9 mouse cellular contexts compared by ENCODE assay signal in genomic region chr11:72041290-72041767, GRCm38 (mm10). TPM values are rescaled to one million over a fixed set of nuclear protein-coding genes. Genes with fewer than 3 reads are reported as not detected.
A peak's percentile ranks its signal among the peaks of the same experiment; 100 is the strongest.
DNase-seq lines count a peak whose midpoint lies in the region; ATAC-seq lines count a peak whose summit lies in the region.
"Had no signal": no experiment of that assay in that cellular context is flagged by ENCODE, and none has a peak within 500 bp of the region (broad histone marks: within the 10 kb centered on the region; RNA-seq: fewer than 3 reads in every experiment).

No protein-coding gene starts in this region.

- H3K27me3 ChIP-seq in kidney, embryonic 16.5 days (ENCODE audit: insufficient read depth, low read length), result peaks cover 5% of the 10 kb centered on the region; the same call in 1 of the 2 replicates
- 0 out of 2 replicates have a peak, but pooled peaks cover 5% of the 10 kb centered on the region for H3K27me3 ChIP-seq in hindbrain, embryonic 13.5 days
- H3K27me3 ChIP-seq in midbrain, embryonic 14.5 days (ENCODE audit: control insufficient read depth, insufficient read depth, low read length), result no peaks in the 10 kb centered on the region

- peak overlapping the region; percentile 78 for H3K27ac ChIP-seq in kidney, embryonic 16.5 days (ENCODE audit: low read length)
- H3K27ac ChIP-seq in hindbrain, embryonic 13.5 days, result no peak overlapping the region
- 0 out of 2 replicates have a peak overlapping the region, but pooled peaks have one; percentile 62 for H3K27ac ChIP-seq in midbrain, embryonic 14.5 days (replicated peaks; ENCODE audit: low read depth, low read length)

- H3K9ac ChIP-seq in kidney, embryonic 16.5 days (replicated peaks; ENCODE audit: low read length), result peak overlapping the region; percentile 68
- H3K9ac ChIP-seq in hindbrain, embryonic 13.5 days, result peak overlapping the region; percentile 77
- H3K9ac ChIP-seq in midbrain, embryonic 14.5 days (replicated peaks; ENCODE audit: low read length), result peak overlapping the region; percentile 59

- peaks cover 20% of the 10 kb centered on the region for H3K36me3 ChIP-seq in kidney, embryonic 16.5 days (ENCODE audit: insufficient read depth, low read length)
- no peaks in the 10 kb centered on the region; the same call in 1 of the 2 replicates for H3K36me3 ChIP-seq in hindbrain, embryonic 13.5 days
- no peaks in the 10 kb centered on the region for H3K36me3 ChIP-seq in midbrain, embryonic 14.5 days (ENCODE audit: control insufficient read depth, insufficient read depth, low read length)

- peak overlapping the region; percentile 83 for H3K4me2 ChIP-seq in kidney, embryonic 16.5 days (replicated peaks; ENCODE audit: low read depth, low read length)
- H3K4me2 ChIP-seq in hindbrain, embryonic 13.5 days, result peak overlapping the region; percentile 89
- H3K4me2 ChIP-seq in midbrain, embryonic 14.5 days (ENCODE audit: low read length), result peak overlapping the region; percentile 94

- no peaks in the 10 kb centered on the region for H3K9me3 ChIP-seq in kidney, embryonic 16.5 days (ENCODE audit: low read length)
- H3K9me3 ChIP-seq in hindbrain, embryonic 13.5 days, result no peaks in the 10 kb centered on the region
- no peaks in the 10 kb centered on the region for H3K9me3 ChIP-seq in midbrain, embryonic 14.5 days (ENCODE audit: control insufficient read depth, low read length)

- H3K4me1 ChIP-seq in kidney, embryonic 16.5 days (ENCODE audit: insufficient read depth, low read length), result peaks cover 36% of the 10 kb centered on the region
- peaks cover 66% of the 10 kb centered on the region for H3K4me1 ChIP-seq in hindbrain, embryonic 13.5 days (replicated peaks)
- peaks cover 44% of the 10 kb centered on the region for H3K4me1 ChIP-seq in midbrain, embryonic 14.5 days (ENCODE audit: control insufficient read depth, insufficient read depth, low read length)

- WGBS in kidney, embryonic 16.5 days, result 16% methylated on average over 6 of the region's 6 CpGs
- 14% methylated on average over 6 of the region's 6 CpGs for WGBS in hindbrain, embryonic 13.5 days
- 14% methylated on average over 6 of the region's 6 CpGs for WGBS in midbrain, embryonic 14.5 days

- peak overlapping the region; percentile 66 for H3K4me3 ChIP-seq in kidney, embryonic 16.5 days (ENCODE audit: low read length)
- peak overlapping the region; percentile 70 for H3K4me3 ChIP-seq in hindbrain, embryonic 13.5 days
- peak overlapping the region; percentile 73 for H3K4me3 ChIP-seq in midbrain, embryonic 14.5 days (replicated peaks; ENCODE audit: low read depth, low read length)

- peak; percentile 14; the same call in 1 of the 2 replicates for ATAC-seq in kidney, embryonic 16.5 days (ENCODE audit: low FRiP score, low TSS enrichment)
- ATAC-seq in common myeloid progenitor, adult 5-6 weeks (replicated peaks; ENCODE audit: low read depth, poor library complexity, severe bottlenecking), result peak; percentile 42
- no peak for ATAC-seq in hindbrain, embryonic 13.5 days (ENCODE audit: low FRiP score)
- no peak for ATAC-seq in midbrain, embryonic 14.5 days (ENCODE audit: low FRiP score, low TSS enrichment)

- no peak for DNase-seq in kidney, postnatal 36 days
- no peak for DNase-seq in midbrain, embryonic 14.5 days
- no peak for DNase-seq in c-Kit-positive CD71-positive TER-119-positive erythroid progenitor cells, embryonic 14.5 days (ENCODE audit: low spot score)
- no peak for DNase-seq in urinary bladder, adult 2 months (ENCODE audit: low spot score)
- no peak for DNase-seq in ovary, adult 18-20 months (ENCODE audit: low spot score)

RNA-seq across cellular contexts. Expression of gene Pimreg, which starts 0.5 kb away (rescaled TPM):
- 131 and 137 TPM in 2 replicates for polyA plus RNA-seq in kidney, embryonic 16.5 days (2015; fragmentation: Nextera tagmentation; extraction: Ambion mirVana)
- 14.9 and 16.1 TPM in 2 replicates for total RNA-seq in common myeloid progenitor, adult 5-6 weeks (2017)
- 43.2 and 43.6 TPM in 2 replicates for polyA plus RNA-seq in hindbrain, embryonic 13.5 days (2015; fragmentation: Nextera tagmentation; extraction: Ambion mirVana)
- 26.5 and 39.3 TPM in 2 replicates for polyA plus RNA-seq in midbrain, embryonic 14.5 days (2014; fragmentation: Nextera tagmentation; extraction: Ambion mirVana)
- polyA plus RNA-seq in urinary bladder, adult 2 months (2012; rRNA removed), result 2.8 and 3.2 TPM in 2 replicates

RNA-seq across cellular contexts. Expression of gene Aipl1, which starts 4.0 kb away (rescaled TPM):
- polyA plus RNA-seq in kidney, embryonic 16.5 days (2015; fragmentation: Nextera tagmentation; extraction: Ambion mirVana), result 0.30 and 0.39 TPM in 2 replicates
- total RNA-seq in common myeloid progenitor, adult 5-6 weeks (2017), result 0.44 and 1.2 TPM in 2 replicates
- polyA plus RNA-seq in hindbrain, embryonic 13.5 days (2015; fragmentation: Nextera tagmentation; extraction: Ambion mirVana), result 0.31 and 0.39 TPM in 2 replicates
- polyA plus RNA-seq in midbrain, embryonic 14.5 days (2014; fragmentation: Nextera tagmentation; extraction: Ambion mirVana), result 0.23 and 0.29 TPM in 2 replicates
- polyA plus RNA-seq in urinary bladder, adult 2 months (2012; rRNA removed), result 0.32 and 0.41 TPM in 2 replicates
- polyA plus RNA-seq: large intestine, adult 2 months had no signal

Comparison
In these comparisons a context has a peak if more than half of its experiments do, and no peak if none do; other contexts are left out.
1. ATAC-seq: peak in kidney, embryonic 16.5 days (single experiment) and common myeloid progenitor, adult 5-6 weeks (single experiment); none in hindbrain, embryonic 13.5 days (single experiment) and midbrain, embryonic 14.5 days (single experiment).
2. Peak in every context shown above with its lines, with median percentiles within 50 percentile points of each other: H3K4me2 ChIP-seq, H3K4me3 ChIP-seq and H3K9ac ChIP-seq.